Mouse (Mus musculus) hindbrain, embryonic 11.5 days (tissue): Measurements from ENCODE around the gene Rab1a. TPM values are rescaled to one million over a fixed set of nuclear protein-coding genes. Genes with fewer than 3 reads are reported as not detected.

Source experiments
- ATAC-seq: fragments of 200-750 bp; cut with Nextera tagmentation; 2 replicates; pipeline ENCODE4 v1.8.0; 2017; ENCODE audit warnings: mild to moderate bottlenecking, moderate TSS enrichment, moderate library complexity; ENCODE audit not compliant: low FRiP score
- DNase-seq: peaks from one replicate; pipeline ENCODE4 v3.0.0-alpha.2; 2015; ENCODE audit warnings: low spot score
- H3K27ac ChIP-seq: fragments of 300-500 bp; sonication (generic); 2 replicates; pipeline ENCODE4 v1.5.1; 2014; ENCODE audit warnings: mild to moderate bottlenecking, low read depth, low read length
- H3K27me3 ChIP-seq: fragments of 300-500 bp; sonication (generic); 2 replicates; pipeline ENCODE4 v1.6.1; 2014; ENCODE audit warnings: mild to moderate bottlenecking, low read length, moderate library complexity, mixed read lengths; ENCODE audit not compliant: control insufficient read depth, insufficient read depth
- H3K36me3 ChIP-seq: fragments of 300-500 bp; sonication (generic); 2 replicates; pipeline ENCODE4 v1.6.1; 2014; ENCODE audit warnings: mild to moderate bottlenecking, low read length, moderate library complexity, mixed read lengths; ENCODE audit not compliant: control insufficient read depth, insufficient read depth
- H3K4me1 ChIP-seq: fragments of 300-500 bp; sonication (generic); replicated peaks from 2 replicates; pipeline ENCODE4 v1.6.1; 2014; ENCODE audit warnings: low read length, mixed read lengths; ENCODE audit not compliant: control insufficient read depth, insufficient read depth
- H3K4me2 ChIP-seq: fragments of 300-500 bp; sonication (generic); replicated peaks from 2 replicates; pipeline ENCODE4 v1.6.1; 2014; ENCODE audit warnings: mild to moderate bottlenecking, low read depth, low read length
- H3K4me3 ChIP-seq: fragments of 300-500 bp; sonication (generic); 2 replicates; pipeline ENCODE4 v1.5.1; 2014; ENCODE audit warnings: low read depth, low read length
- H3K9ac ChIP-seq: fragments of 300-500 bp; sonication (generic); 2 replicates; pipeline ENCODE4 v1.6.1; 2014; ENCODE audit warnings: low read depth, low read length
- H3K9me3 ChIP-seq: fragments of 300-500 bp; sonication (generic); 2 replicates; pipeline ENCODE4 v1.6.1; 2016; ENCODE audit warnings: low read length; ENCODE audit not compliant: control insufficient read depth
- WGBS: fragments of 180-500 bp; shearing (Covaris S2); extraction: QIAGEN DNeasy Blood & Tissue Kit; methylation state at CpG from one replicate; pipeline ENCODE4 v1.1.7; 2014; 5-methylcytosine and 5-hydroxymethylcytosine counted together
- polyA plus RNA-seq: library from polyadenylated mRNA; unstranded; fragments of >200 nt; fragmentation: Nextera tagmentation; extraction: Ambion mirVana; gene quantifications from 2 replicates; pipeline ENCODE4 v1.2.1, GENCODE M21; 2014

The Rab1a gene
- polyA plus RNA-seq, 1 experiment from 2014 or later, result 273 TPM

DNA sequence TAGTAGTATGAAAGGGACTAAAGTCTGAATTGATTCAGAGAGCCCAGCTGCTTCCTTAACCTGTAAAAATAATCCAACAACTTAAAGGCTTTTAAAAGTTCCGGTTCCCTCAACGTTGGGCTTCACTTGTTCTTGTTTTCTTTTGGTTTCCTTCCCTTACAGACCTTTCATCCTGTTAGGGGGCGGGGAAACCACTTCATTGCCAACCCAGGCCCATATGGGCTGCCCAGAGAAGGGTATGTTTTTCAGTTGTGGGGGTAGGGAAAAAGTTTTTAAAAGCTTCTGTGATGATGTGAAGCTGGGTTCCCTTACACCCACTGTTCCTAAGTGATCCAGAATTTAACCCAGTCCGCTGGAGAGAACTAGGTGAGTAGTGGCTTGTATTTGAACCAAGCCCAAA, 47.0 kb downstream of the Rab1a start:
- no peaks in the 10 kb centered on the region for H3K36me3 ChIP-seq
- ATAC-seq (no peak), DNase-seq (peak; percentile 39)
- peak overlapping the region; percentile 83 for H3K4me2 ChIP-seq
- H3K9ac ChIP-seq, result peak overlapping the region; percentile 97
- H3K4me1 ChIP-seq, result no peaks in the 10 kb centered on the region; the same call in 1 of the 2 replicates
- peak overlapping the region; percentile 68 for H3K4me3 ChIP-seq
- no peaks in the 10 kb centered on the region for H3K27me3 ChIP-seq
- peak overlapping the region; percentile 76; the same call in 1 of the 2 replicates for H3K27ac ChIP-seq
- WGBS, result 19% methylated on average over 4 of the region's 4 CpGs
- H3K9me3 ChIP-seq, result no peaks in the 10 kb centered on the region

DNA sequence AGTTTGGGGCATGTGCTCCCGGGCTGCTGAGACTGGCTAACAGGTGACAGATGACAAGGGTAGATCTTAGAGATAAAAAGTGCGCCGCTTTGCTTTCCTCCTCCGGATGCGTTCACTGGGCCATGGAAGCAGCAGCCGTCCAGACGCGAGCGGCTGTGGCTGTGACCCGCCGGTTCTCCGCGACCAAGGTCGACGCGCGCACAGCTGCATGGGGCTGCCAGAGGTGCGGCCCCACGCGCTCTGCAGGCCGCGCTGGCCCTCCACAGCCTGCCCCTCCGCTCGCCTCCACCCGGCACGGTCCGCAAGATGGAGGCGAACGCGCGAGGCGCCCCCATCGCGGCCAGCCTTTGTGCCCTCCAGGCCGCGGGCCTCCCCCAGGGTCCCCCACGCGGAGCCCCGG, 47.6 kb downstream of the Rab1a start:
- no peak for DNase-seq
- Histone ChIP-seq H3K27ac (peak overlapping the region; percentile 76), H3K9ac (peak overlapping the region; percentile 97), H3K36me3 (no peaks in the 10 kb centered on the region), H3K27me3 (no peaks in the 10 kb centered on the region), H3K4me3 (peak overlapping the region; percentile 68), H3K4me1 (no peaks in the 10 kb centered on the region; the same call in 1 of the 2 replicates), H3K4me2 (peak overlapping the region; percentile 83), H3K9me3 (no peaks in the 10 kb centered on the region)
- ATAC-seq, result peak; percentile 83
- WGBS, result 1% methylated on average over 28 of the region's 39 CpGs

DNA sequence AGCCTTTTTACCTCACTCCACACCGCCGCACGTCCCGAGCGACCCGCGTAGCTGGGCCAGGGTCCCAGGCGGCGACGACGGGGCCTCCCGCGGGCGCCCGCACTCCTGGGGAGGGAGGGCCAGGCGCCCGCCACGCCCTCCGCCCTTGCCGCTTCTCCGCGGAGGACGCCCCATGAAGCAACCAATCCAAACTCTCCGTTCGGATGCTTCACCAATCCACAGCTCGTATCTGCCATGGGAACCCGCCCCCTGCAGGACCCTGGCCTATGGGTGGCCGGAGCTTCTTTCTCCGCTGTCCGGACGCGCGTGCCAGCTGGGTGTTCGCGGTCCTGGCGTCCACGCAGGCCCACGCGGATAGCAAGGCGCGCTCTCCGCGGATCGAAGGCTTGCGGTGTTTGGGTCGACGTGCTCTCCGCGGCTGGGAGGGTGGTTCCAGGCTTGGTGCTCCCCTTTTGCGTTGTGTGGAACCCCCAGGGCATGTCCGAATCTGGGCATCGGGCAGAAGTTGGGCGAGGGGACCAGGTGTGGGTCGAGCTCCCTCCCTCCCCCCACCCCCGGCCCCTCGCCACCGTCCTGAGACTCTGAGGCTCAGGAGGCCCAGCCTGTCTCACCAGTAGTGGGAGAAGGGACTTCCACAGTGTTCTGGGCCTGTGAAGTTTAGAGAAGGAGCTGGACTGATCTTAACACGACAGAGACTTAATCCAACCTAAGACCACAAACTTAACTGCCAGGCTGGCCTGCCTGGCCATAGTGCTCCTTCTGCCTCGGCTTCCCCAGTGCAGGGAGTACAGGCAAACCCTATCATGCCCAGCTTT, 48.3 kb downstream of the Rab1a start, which contains the start of gene Cep68:
TSS of gene Cep68 (minus strand) at position 134 of the 815 bp plus-strand sequence.
- H3K4me1 ChIP-seq, result no peaks in the 10 kb centered on the region; the same call in 1 of the 2 replicates
- ATAC-seq (peak; percentile 99), DNase-seq (peak; percentile 93)
- H3K36me3 ChIP-seq, result no peaks in the 10 kb centered on the region
- under 1% methylated on average over 58 of the region's 59 CpGs for WGBS
- no peaks in the 10 kb centered on the region for H3K9me3 ChIP-seq
- H3K27ac ChIP-seq, result peak within 1 kb of the TSS; percentile 76
- H3K4me3 ChIP-seq, result peak within 1 kb of the TSS; percentile 68
- no peaks in the 10 kb centered on the region for H3K27me3 ChIP-seq
- peak within 1 kb of the TSS; percentile 97 for H3K9ac ChIP-seq
- peak within 1 kb of the TSS; percentile 83 for H3K4me2 ChIP-seq

DNA sequence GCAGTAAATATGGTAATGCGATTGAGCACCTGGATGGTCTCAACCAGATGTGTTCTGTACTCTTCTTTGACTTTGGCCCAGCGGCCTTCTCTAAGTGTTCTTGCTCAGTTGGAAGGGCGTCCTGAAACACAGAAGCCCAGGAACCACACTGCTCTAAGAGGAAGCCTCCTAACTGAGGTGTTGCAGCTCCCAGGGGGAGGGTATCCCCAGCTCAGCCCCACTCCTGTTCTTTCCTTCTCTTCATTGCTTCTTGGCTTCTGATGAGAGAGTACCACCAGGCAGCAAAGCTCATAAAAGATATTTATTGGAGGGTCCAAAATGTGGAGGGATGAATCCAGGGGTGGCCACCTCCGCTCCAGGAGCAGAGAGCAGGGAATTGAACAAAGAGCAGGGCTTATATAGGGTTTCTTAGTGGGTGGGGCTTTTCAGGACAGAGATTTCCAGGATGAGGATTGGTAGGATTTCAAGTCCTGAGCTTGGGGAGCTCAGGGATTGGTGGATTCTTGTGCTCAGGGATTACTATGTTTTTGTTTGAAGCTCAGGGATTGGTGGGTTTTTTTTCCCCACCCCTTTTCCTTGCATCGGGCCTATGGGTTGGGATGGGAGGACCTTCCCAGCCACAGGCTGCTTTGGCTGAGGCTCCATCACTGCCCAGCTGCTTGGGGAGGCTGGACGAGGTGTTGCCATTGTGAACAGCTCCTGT, 49.4 kb downstream of the Rab1a start:
- ATAC-seq (no peak), DNase-seq (no peak)
- H3K27ac ChIP-seq, result no peak overlapping the region
- no peaks in the 10 kb centered on the region for H3K9me3 ChIP-seq
- no peaks in the 10 kb centered on the region for H3K36me3 ChIP-seq
- no peak overlapping the region for H3K4me2 ChIP-seq
- no peaks in the 10 kb centered on the region; the same call in 1 of the 2 replicates for H3K4me1 ChIP-seq
- H3K4me3 ChIP-seq, result no peak overlapping the region
- H3K27me3 ChIP-seq, result no peaks in the 10 kb centered on the region
- H3K9ac ChIP-seq, result no peak overlapping the region
- WGBS, result 89% methylated on average over 6 of the region's 6 CpGs

DNA sequence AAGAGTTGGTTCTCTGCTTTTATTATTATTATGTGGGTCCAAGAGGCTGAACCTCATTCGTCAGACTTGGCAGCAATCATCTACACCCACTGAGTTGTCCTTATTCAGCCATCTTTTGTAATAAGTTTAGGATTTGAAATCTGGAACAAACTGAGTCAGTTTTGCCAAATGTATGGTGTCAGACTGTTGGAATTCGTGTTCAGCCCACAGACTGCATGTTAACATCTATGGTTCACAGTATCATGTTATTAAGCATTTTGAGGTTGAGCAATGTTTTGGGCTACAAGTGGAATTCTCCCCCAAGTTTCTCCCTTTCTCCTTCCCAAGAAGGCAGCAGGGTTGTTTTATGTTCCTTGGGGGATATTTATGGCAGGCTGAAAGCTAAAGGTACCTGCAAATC, 51.9 kb downstream of the Rab1a start:
- no peaks in the 10 kb centered on the region for H3K36me3 ChIP-seq
- DNase-seq (no peak), ATAC-seq (no peak)
- H3K9ac ChIP-seq, result no peak overlapping the region
- WGBS, result 78% methylated on average over 2 of the region's 2 CpGs
- H3K27me3 ChIP-seq, result no peaks in the 10 kb centered on the region
- no peaks in the 10 kb centered on the region for H3K9me3 ChIP-seq
- H3K4me1 ChIP-seq, result no peaks in the 10 kb centered on the region; the same call in 1 of the 2 replicates
- H3K4me3 ChIP-seq, result no peak overlapping the region
- H3K4me2 ChIP-seq, result no peak overlapping the region
- H3K27ac ChIP-seq, result no peak overlapping the region

DNA sequence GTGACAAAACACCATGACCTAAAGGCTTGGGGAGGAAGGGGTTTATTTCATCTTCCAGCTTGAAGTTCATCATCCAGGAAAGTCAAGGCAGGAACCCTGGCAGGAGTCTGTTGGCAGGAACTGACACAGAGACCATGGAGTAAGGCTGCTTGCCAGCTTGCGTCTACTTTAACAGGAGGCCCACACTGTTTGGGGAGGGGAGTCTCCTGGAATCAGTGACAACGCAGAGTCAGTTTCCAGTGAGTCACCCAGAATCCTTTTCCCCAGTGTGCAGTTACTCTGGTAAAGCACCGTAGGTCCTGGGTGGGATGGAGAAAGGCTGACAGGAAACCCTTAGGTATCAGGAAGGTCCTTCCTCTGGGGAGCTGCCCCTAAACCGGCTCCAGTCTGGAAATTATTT, 53.6 kb downstream of the Rab1a start:
- Histone ChIP-seq H3K9ac (no peak overlapping the region), H3K9me3 (no peaks in the 10 kb centered on the region), H3K4me1 (no peaks in the 10 kb centered on the region), H3K4me2 (no peak overlapping the region), H3K36me3 (no peaks in the 10 kb centered on the region), H3K4me3 (no peak overlapping the region), H3K27me3 (no peaks in the 10 kb centered on the region), H3K27ac (no peak overlapping the region)
- WGBS, result 81% methylated on average over 4 of the region's 4 CpGs
- DNase-seq, result no peak
- no peak for ATAC-seq

DNA sequence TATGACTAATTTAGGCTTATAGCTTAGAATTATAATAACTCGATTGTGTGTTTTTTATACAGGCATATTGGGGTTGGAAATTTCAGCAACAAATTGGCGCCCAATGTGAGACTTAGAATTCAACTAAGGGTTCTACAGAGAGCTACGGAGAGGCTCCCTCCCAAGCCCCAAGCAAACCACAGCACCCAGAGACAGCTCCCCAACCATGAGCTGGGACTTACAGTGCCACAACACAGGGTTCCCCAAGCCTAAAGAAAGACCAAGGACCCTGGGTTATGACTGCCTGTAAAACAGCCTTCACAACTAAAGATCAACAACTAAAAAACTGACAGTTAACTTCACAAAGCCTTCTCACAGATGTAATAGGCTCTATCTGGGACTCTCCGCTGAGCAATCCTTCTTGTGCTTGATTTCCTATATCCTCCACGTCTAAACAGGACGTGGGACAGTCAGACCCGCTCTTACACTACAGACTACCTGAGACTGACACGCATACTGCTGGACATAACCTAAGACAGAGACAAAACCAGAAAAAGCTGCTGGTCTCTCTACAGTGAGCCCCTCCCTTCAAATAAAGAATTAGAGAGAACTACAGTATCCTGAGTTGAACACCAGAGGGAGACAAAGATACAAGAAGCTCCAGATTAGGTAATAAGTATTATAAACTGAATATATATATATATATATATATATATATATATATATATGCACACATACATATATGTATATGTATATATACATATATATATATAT, 61.6 kb downstream of the Rab1a start:
- Histone ChIP-seq H3K4me2 (no peak overlapping the region), H3K9ac (no peak overlapping the region), H3K4me1 (no peaks in the 10 kb centered on the region), H3K27ac (no peak overlapping the region), H3K36me3 (no peaks in the 10 kb centered on the region), H3K9me3 (no peaks in the 10 kb centered on the region), H3K27me3 (no peaks in the 10 kb centered on the region), H3K4me3 (no peak overlapping the region)
- DNase-seq, result peak; percentile 39
- WGBS, result 56% methylated on average over 8 of the region's 8 CpGs
- ATAC-seq, result no peak

DNA sequence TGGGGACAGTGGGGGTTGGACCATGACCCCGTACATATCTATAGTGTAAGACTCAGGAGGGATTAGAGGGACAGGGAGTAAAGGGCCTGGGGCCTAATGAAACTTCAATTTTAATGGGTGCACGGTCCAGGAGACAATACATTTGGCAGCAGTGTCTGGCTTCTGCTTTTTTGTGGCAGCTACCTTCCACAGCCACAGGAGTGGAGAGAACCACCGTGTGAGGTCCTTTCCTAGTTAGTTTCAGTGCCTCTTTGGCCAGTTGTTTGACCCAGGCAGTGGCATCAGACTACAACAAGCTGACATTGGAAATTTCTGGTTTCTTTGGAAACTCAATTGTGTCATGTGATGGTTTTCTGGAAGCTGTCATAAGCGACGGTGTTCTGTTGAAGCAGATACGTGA, 68.7 kb downstream of the Rab1a start:
- no peak overlapping the region for H3K9ac ChIP-seq
- no peaks in the 10 kb centered on the region for H3K27me3 ChIP-seq
- no peaks in the 10 kb centered on the region for H3K9me3 ChIP-seq
- H3K4me2 ChIP-seq, result no peak overlapping the region
- no peak overlapping the region for H3K27ac ChIP-seq
- 87% methylated on average over 6 of the region's 6 CpGs for WGBS
- DNase-seq (no peak), ATAC-seq (no peak)
- no peaks in the 10 kb centered on the region for H3K36me3 ChIP-seq
- no peak overlapping the region for H3K4me3 ChIP-seq
- H3K4me1 ChIP-seq, result no peaks in the 10 kb centered on the region
